ENCODE assay signal across 20 mouse cellular contexts in genomic region chr3:38564364-38564763, GRCm38 (mm10).
A peak's percentile ranks its signal among the peaks of the same experiment; 100 is the strongest.
DNase-seq lines count a peak whose midpoint lies in the region; ATAC-seq and TF ChIP-seq lines count a peak whose summit lies in the region.
"Had no signal": no experiment of that assay in that cellular context is flagged by ENCODE, and none has a peak within 500 bp of the region (broad histone marks: within the 10 kb centered on the region; RNA-seq: fewer than 3 reads in every experiment).

No protein-coding gene starts in this region.

- no peaks in the 10 kb centered on the region for H3K9me3 ChIP-seq in hindbrain, embryonic 15.5 days
- no peaks in the 10 kb centered on the region for H3K9me3 ChIP-seq in hindbrain, embryonic 12.5 days (replicated peaks)
- no peaks in the 10 kb centered on the region for H3K9me3 ChIP-seq in forebrain, embryonic 16.5 days (ENCODE audit: control insufficient read depth, low read length)
- H3K9me3 ChIP-seq: embryonic facial prominence, embryonic 13.5 days; heart, embryonic 10.5 days; limb, embryonic 12.5 days; liver, embryonic 12.5 days; stomach, embryonic 15.5 days had no signal

- WGBS in hindbrain, embryonic 15.5 days: 15% methylated on average over 2 of the region's 2 CpGs
- 34% methylated on average over 2 of the region's 2 CpGs for WGBS in hindbrain, embryonic 12.5 days
- WGBS in forebrain, embryonic 16.5 days: 0% methylated on average over 2 of the region's 2 CpGs

- H3K27ac ChIP-seq in hindbrain, embryonic 15.5 days (replicated peaks): no peak overlapping the region
- no peak overlapping the region for H3K27ac ChIP-seq in hindbrain, embryonic 12.5 days
- no peak overlapping the region for H3K27ac ChIP-seq in forebrain, embryonic 16.5 days (ENCODE audit: low read length)
- H3K27ac ChIP-seq: embryonic facial prominence, embryonic 13.5 days; heart, embryonic 10.5 days; limb, embryonic 12.5 days; liver, embryonic 12.5 days; stomach, embryonic 15.5 days had no signal

- ATAC-seq in hindbrain, embryonic 15.5 days (ENCODE audit: low FRiP score, low read depth): peak; percentile 72; the same call in 1 of the 2 replicates
- no peak for ATAC-seq in hindbrain, embryonic 12.5 days (ENCODE audit: low FRiP score)
- ATAC-seq in forebrain, embryonic 16.5 days: peak; percentile 65
- ATAC-seq in megakaryocyte-erythroid progenitor cell, adult 5-6 weeks (replicated peaks; ENCODE audit: low FRiP score, low TSS enrichment, poor library complexity, severe bottlenecking): no peak
- ATAC-seq: intestine, embryonic 16.5 days; liver, embryonic 12.5 days; midbrain, embryonic 16.5 days had no signal

- TF ChIP-seq CTCF in brain, embryonic 14.5 days (IDR thresholded peaks at IDR 0.05; ENCODE audit: borderline replicate concordance, extremely low read depth, insufficient read depth, insufficient read length): no peak

- H3K4me1 ChIP-seq in hindbrain, embryonic 15.5 days (replicated peaks): peaks cover 24% of the 10 kb centered on the region
- peaks cover 31% of the 10 kb centered on the region for H3K4me1 ChIP-seq in hindbrain, embryonic 12.5 days
- peaks cover 20% of the 10 kb centered on the region for H3K4me1 ChIP-seq in forebrain, embryonic 16.5 days (replicated peaks; ENCODE audit: control insufficient read depth, insufficient read depth, low read length)
- H3K4me1 ChIP-seq: liver, embryonic 12.5 days; stomach, embryonic 15.5 days had no signal

- TF ChIP-seq POLR2A in brain, embryonic 14.5 days (IDR thresholded peaks at IDR 0.05; ENCODE audit: borderline replicate concordance, extremely low read depth, insufficient read depth, insufficient read length, poor library complexity, severe bottlenecking): no peak

- H3K36me3 ChIP-seq in hindbrain, embryonic 15.5 days: no peaks in the 10 kb centered on the region
- no peaks in the 10 kb centered on the region for H3K36me3 ChIP-seq in hindbrain, embryonic 12.5 days
- no peaks in the 10 kb centered on the region for H3K36me3 ChIP-seq in forebrain, embryonic 16.5 days (ENCODE audit: control insufficient read depth, insufficient read depth)
- H3K36me3 ChIP-seq: embryonic facial prominence, embryonic 13.5 days; heart, embryonic 10.5 days; limb, embryonic 12.5 days; liver, embryonic 12.5 days; stomach, embryonic 15.5 days had no signal

- H3K4me2 ChIP-seq in hindbrain, embryonic 15.5 days: no peak overlapping the region
- no peak overlapping the region for H3K4me2 ChIP-seq in hindbrain, embryonic 12.5 days (replicated peaks)
- H3K4me2 ChIP-seq in forebrain, embryonic 16.5 days (ENCODE audit: low read length): no peak overlapping the region
- H3K4me2 ChIP-seq: embryonic facial prominence, embryonic 13.5 days; limb, embryonic 12.5 days; liver, embryonic 12.5 days; stomach, embryonic 15.5 days had no signal

- no peak overlapping the region for H3K9ac ChIP-seq in hindbrain, embryonic 15.5 days
- no peak overlapping the region for H3K9ac ChIP-seq in hindbrain, embryonic 12.5 days
- H3K9ac ChIP-seq in forebrain, embryonic 16.5 days (replicated peaks; ENCODE audit: low read depth, low read length): no peak overlapping the region
- H3K9ac ChIP-seq: embryonic facial prominence, embryonic 13.5 days; limb, embryonic 12.5 days; liver, embryonic 12.5 days; stomach, embryonic 15.5 days had no signal

- H3K4me3 ChIP-seq in hindbrain, embryonic 15.5 days: no peak overlapping the region
- no peak overlapping the region for H3K4me3 ChIP-seq in hindbrain, embryonic 12.5 days
- H3K4me3 ChIP-seq in forebrain, embryonic 16.5 days (replicated peaks; ENCODE audit: low read length): no peak overlapping the region
- H3K4me3 ChIP-seq: embryonic facial prominence, embryonic 13.5 days; heart, embryonic 10.5 days; limb, embryonic 12.5 days; liver, embryonic 12.5 days; stomach, embryonic 15.5 days had no signal

- DNase-seq in NIH3T3 (ENCODE audit: low read depth): peak; percentile 36
- DNase-seq in brain, embryonic 14.5 days (ENCODE audit: low read depth): peak; percentile 89
- no peak for DNase-seq in cerebellum, adult 11 months
- DNase-seq: adrenal gland, postnatal 14 days; cerebellum, postnatal 14 days; gastrocnemius, postnatal 10 days; kidney, postnatal 25 days; lung, adult 2 months; thymus, postnatal 4 days had no signal

- no peaks in the 10 kb centered on the region for H3K27me3 ChIP-seq in hindbrain, embryonic 15.5 days
- no peaks in the 10 kb centered on the region for H3K27me3 ChIP-seq in hindbrain, embryonic 12.5 days
- H3K27me3 ChIP-seq in forebrain, embryonic 16.5 days (replicated peaks; ENCODE audit: control insufficient read depth, insufficient read depth, low read length): no peaks in the 10 kb centered on the region
- H3K27me3 ChIP-seq: embryonic facial prominence, embryonic 13.5 days; limb, embryonic 12.5 days; liver, embryonic 12.5 days; stomach, embryonic 15.5 days had no signal

Comparison
In these comparisons a context has a peak if more than half of its experiments do, and no peak if none do; other contexts are left out.
1. ATAC-seq: peak in hindbrain, embryonic 15.5 days (single experiment) and forebrain, embryonic 16.5 days (single experiment); none in hindbrain, embryonic 12.5 days (single experiment) and megakaryocyte-erythroid progenitor cell, adult 5-6 weeks (single experiment).